Mouse (Mus musculus) monocyte, adult 2 months (primary cell): ENCODE results near the gene Ammecr1.

Experiments
- DNase-seq, 2 experiments: peaks; one replicate each; pipeline ENCODE4 v3.0.0; 2022; ENCODE audit warnings: low spot score in 2 of 2, low read depth in 1 of 2

The Ammecr1 gene

DNA sequence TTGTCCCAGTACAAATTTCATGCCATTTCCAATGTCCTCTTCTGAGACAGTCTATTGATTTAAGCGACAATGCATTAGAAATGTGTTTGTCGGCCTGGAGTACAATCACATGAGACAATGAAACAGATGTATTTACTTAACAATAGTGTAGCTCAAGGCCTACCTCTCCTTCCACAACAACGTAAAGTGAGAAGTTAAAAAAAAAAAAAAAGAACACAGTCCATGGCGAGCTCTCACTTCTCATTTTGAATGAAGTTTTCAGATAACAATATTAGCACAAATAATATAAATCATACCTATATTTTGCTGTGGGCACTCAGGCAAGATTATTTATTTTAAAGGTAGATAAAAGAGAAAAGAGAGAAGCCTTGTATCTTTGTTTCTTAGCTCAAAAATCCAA lies 49.8 kb downstream of the Ammecr1 start:
- no peak for DNase-seq

DNA sequence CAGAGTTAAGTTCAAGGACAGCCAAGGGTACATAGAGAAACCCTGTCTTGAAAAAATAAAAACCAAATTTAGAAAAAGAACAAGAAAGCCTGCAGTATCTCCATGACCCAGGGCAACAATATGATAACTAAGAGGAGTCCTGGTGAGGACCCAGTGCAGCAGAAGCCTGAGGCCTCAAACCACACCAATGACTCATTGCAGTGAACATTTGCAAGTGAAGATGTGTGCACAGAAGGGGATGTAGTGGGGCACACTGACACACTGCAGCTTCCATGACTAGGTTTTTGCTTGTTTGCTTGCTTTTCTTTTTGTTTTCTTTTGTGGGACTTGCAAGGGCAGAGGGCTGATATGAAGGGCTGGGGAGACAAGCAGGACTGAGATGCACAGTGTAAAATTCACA lies 52.3 kb downstream of the Ammecr1 start:
- no peak for DNase-seq

DNA sequence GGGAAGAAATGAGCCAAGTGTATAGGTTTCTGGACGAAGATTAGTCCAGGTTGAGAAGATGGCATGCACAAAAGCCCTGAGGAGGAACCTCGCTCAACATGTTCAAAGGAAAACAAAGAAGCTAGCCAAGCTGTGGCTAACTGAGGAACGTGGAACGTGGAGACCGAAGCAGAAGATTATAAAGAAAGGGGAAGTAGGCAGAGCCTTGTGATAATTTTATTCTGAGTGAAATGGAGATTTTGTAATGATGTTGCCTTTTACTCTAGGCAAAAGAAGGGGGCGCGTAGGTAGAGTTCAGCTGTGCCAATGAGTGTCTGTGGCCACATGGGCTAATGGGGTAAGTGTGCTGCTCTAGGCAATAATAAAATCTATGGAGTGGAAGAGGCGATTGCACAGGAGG lies 62.7 kb downstream of the Ammecr1 start:
- DNase-seq: no peak

DNA sequence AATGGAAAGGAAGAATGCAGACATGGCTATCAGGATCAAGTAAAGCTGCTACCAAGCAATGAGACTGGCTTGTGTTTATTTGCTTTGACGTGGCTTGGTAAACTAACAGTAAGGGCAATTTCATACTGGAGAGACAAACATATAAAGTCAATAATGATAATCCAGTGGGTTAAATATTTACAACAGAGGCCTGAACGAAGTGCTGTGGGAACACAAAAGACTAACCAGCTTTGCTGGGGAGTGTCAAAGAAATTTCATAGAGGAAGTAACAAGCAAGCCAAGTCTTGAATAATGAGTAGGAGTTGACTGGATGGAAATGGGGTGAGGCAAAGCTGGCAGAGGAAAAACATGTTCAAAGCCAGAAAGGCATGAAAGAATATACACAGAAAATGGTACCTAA lies 63.9 kb downstream of the Ammecr1 start:
- no peak for DNase-seq

DNA sequence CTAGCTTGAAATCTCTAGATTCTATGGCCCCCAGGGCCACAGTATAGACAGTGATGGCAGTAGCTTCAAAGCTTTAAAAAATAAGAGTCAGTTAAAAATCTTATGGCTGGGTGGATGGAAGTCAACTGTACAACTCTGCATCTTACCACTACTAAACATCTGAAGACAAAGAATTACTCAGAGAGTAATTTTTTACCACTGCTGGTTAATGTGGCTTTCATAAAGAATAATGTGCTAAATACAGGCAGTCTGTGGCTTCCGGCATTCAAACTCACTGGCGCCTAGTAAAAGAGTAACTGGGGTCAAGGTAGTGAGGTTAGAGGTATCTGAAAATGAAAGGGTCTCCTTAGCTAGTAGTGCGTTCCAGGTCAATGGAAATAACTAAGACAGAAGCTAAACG lies 64.6 kb downstream of the Ammecr1 start:
- DNase-seq: no peak

DNA sequence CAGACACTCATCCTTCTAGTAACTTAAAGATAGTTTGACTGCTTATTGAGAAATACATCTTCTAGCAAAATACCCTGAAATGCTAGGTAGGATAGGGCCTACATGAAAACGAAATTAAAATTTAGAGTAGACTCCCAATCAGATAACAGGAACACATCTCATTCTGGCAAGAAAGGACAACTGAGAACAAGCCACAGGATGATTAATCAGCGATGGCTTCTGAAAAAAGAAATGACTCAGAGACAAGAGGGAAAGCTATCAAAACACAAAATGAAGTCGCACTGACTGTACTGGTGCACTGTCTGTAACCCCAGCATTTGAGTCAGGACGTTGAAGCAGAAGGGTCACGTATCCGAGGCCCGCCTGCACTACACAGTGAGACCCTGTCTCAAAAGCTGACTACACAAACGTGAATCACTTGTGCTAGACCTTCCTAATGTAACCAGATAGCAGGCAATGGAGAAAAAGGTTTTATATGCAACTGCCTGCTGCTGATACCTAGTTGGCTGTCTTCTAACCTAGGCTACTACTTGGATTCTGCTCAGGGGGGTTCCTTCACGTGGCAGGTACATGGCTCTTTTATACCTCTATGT lies 68.1 kb downstream of the Ammecr1 start:
- no peak for DNase-seq

DNA sequence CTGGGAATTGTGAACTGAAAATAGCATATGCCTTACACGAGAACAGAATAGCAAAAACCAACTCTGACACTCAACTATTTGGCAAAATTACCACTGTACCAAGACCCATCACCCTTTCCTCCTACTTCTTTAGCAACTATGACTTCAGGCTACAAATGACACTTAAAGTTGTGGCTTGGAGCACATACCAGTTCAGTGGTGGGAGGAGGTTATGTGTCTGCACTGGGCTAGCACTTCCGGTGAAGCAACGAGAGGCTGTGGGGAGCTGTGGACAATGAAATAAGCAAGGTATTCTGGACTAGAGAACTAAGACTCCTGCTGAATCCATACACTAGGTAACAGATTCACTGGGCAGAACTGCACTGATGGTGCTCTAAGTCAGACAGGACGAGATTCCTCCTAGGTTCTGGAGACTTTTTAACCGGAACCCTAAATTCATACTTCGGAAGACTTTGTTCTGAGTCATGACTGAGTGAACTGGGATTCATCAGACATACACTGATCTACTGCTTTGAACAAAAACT lies 69.0 kb downstream of the Ammecr1 start:
- no peak for DNase-seq

DNA sequence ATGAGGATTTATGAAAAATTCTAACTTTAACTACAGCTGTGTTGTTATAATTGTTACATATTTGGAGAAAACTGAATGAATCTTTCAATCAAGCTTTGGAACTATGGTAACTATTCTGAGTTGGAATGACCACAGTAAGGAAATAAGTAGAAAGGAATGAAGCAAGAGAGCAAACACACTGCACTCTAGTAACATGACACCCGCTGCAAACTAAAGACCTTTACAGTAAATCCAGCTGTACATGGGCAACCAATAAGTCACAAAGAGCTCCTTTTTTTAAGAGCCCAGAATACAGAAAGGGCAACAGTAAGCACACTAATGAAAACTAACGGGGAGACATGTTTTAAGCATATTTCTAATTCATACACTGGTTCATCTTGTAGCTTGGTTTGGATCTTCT lies 71.2 kb downstream of the Ammecr1 start:
- DNase-seq: no peak

DNA sequence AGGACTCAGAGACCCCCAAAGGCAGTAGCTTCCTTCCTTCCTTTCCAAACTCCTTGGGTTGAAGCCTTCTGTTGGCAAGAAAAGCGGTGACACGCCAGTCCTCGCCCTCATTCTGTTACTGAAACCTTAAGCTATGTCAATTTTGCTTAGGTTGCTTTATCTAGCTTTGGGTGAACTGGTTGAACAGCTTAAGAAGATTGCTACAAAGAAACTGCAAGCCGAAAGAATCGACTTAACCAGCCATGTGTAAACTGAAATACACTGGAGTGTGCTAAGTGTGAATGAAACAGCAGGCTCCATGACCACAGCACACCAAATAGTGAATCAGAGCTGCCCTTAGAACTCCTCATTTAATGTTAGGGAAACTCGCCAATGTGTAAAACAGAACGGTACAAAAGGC lies 80.6 kb downstream of the Ammecr1 start:
- DNase-seq: no peak

DNA sequence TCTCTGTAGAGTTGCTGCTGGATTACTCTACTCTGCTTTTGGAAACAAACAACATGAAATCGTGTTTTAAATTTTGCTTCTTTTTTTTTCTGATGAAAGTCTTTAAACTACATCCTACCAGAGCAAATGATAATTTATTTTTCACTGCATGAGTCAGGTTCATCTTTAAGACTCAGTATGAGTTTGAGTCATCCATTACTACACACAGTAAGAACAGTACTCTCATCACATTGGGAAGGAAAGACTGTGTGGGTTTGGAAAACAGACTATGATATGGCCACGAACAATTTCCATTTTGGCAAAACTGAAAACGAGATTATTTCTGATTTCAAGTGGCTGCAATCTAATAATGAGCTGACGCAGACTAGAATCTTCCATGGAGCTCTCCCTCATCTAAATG lies 82.9 kb downstream of the Ammecr1 start:
- DNase-seq: no peak

DNA sequence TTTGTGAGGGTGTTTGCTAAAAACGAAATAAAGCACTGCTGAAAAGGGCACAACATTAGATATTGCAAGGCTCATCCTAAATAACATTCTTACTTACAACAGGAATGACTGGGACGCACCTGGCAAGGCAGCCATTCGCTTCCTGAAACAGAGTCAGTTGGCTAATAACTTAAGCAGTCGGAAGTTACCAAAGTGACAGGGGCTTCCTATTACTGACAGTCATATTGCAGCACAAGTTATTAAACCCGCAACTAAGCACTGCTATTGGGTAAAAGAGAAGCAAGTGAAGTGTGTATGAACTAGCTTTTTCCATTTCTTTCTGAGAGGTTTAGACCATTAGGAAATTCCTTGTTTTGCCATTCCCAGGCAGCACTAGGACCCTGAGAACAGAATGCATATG lies 84.3 kb downstream of the Ammecr1 start:
- no peak for DNase-seq

DNA sequence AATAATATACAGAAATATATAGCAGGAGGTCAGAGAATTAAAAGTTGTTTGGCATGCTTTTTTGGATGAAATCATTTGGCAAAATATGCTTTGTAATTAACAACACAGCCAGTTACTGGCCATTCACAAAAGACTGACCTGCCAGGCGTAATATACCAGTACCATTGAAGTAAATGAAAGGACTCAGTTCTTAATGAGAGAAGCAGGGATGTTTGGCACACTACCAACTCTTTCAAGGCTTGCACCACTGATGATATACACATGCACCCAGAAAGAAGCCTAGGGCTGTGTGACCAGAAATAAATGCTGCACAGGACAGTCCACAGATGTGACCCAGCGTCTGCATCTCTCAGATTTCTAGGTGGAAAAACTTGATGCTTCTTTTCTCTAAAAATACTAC lies 96.7 kb downstream of the Ammecr1 start:
- DNase-seq: no peak

DNA sequence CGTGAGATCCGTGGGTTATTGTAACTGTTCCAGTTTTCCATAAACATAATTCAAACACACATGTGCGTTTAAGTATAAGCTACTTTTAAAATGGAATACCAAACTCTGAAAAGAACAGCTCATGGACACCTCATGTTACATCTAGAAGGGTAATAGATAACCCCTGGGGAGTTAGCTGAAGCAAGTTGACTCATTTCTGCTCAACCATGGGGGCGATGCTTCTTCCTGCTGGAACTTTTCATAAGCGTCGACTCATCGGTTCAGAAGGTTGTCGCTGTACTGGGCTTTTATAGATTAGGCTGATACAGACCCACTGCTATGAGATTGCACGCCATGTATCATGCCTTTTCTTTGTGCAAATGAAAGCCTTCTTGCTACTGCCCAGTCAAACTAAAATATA lies 118.5 kb downstream of the Ammecr1 start:
- DNase-seq: no peak

DNA sequence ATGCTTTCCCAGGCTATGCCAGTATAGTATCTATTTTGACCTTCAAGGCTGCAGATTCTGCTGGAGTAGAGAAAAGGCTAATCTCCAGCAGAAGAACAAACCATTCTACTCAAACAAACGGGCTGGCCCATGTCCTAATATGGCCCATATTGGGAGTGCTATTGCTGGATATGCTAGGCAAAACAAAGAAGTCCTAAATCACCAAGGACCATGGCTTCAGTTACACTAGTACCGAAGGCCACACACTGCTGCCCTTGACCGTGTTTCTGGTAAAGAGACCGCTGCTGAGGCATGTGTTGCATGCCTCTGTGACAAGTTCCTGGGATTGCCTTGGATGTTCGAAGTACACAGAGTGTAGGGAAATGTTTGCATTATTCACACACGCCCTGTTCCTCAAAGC lies 120.3 kb downstream of the Ammecr1 start:
- DNase-seq: no peak

DNA sequence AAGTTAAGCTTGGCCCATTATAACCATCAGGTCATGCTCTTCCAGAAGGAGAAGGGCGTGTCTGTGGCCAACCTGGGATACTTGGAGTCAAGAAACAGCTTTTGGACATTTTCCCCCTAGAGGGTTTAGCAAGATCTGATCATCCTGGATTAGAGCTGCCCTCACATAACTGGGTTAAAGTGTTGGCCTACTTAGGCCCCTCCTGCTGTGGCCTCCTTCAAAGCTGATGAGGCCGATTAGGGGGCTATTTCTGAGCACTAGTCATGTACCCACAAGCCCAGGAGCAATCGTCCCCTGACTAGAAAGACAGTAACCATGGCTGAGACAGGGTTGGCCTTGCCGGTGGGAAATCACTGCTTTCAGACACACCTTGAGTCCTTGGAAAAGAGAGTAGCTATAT lies 124.6 kb downstream of the Ammecr1 start:
- no peak for DNase-seq

DNA sequence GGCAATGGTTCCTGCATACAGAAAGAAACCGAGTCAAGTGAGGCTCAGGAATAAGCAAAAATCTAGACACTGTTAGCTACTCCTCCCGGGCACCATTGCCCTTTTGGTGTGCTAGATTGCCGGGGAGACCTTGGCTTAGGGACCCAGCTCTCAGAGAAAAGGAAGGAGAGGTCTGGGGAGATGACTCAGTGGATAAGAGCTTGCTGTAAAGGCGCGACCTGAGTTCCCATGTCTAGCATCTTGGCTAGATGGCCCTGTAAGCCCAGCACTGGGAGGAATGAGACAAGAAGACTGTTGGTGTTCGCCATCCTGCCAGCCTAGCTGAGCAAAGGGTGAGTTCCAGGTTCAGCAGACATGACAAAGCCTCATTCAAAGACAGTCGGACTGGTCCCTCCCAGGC lies 127.1 kb downstream of the Ammecr1 start:
- DNase-seq: no peak

DNA sequence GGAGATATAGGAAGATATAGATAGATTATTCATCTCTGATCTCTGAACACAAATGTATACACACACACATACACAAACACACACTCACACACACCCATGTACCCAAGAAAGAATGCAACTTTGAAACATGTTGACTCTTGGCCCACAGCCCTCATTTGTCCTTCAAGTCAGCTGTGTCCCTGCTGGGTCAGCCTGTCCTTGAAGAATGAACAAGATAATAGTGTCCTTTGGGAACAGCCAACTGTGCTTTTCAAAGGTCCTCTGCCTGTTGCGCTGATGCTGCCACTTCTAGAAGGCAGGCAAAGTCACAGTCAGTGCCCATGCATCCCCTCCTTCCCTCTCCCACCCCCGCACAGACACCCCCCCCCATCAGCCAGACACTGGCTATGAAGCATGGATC lies 127.7 kb downstream of the Ammecr1 start:
- DNase-seq: no peak

DNA sequence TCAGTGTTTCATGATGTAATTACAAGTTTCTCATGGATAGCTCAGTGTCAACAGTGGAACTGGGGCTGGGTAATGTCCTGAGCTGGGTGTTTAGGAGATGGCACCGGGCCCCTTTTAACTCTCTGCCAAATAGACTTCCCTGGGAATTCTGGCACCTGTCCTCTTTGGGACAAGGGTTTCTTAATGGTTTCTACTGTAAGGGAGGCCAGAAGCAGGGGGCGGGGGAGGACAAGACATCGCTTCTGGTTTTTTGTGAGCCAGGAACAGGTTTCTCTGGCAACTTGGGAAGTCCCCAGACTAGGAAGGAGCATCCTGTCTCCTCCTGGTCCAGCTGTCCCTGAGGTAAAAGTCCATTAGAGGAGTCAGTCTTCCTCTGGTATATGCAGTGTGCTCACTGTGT lies 129.2 kb downstream of the Ammecr1 start:
- DNase-seq: no peak

DNA sequence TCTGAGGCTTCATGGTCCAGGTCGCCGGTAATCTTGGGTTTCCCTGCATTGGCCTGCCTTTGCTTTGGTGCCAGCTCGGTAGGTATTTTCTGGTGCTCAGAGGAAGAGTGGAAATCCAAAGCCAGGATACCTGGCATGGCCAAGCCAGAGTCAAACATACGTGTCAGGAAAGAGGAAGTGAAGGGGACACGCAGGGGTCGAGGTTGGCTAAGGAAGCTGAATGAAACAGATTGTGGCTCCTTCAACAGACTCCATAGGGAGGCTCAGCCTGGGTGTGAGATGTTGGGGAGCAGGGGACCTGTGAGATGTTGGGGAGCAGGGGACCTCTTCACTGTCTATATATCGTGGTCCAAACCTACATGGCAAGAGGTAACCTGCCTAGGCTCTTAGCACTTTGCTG lies 130.1 kb downstream of the Ammecr1 start:
- no peak for DNase-seq

DNA sequence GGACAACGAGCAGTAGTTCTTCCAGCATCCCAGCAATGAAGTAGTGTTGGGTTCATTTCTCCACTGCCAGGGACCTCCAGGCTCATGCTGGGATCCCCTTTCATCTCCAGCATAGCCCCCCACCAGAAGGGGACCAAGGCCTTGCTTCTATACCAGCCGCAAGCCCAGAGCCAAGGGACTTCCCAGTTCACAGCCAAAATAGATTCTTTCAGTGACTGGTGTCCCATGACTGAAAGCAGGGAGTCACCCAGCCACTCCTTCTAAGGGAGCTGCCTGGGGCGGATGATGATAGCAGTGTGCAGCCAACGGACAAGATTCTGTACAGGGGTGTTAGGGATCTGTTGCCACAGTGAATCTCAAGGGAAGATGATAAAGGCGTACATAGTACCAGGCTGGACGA lies 131.7 kb downstream of the Ammecr1 start:
- DNase-seq: no peak

DNA sequence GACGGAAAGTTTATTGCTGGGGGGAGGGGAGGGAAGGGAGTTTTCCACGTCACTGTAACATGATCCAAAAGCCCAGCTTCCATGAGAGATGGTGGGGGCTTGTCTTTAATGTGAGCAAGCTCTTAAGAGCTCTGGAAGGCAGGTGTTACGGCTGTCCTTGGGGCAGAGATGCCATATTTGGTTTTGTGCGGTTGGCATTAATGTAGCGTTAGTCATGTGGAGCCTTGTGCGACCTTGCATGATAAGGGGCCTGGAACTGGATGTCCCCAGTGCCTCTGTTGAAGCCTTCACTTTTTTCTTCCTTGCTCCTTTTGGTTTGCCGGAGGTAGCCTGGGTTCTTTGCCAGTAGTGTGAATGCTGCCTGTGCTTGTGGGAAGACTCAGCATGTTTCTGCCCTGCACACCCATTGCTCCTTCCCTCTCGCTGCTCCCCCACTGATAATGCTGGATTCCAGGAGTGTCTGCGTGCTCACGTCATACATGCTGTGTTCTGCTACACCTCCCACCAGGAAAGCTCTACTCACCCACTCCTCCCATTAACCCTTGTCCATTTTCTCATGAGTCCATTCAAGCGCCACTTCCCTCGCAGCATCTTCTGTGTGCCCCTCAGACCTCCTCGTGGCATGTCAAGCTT lies 133.2 kb downstream of the Ammecr1 start:
- no peak for DNase-seq

DNA sequence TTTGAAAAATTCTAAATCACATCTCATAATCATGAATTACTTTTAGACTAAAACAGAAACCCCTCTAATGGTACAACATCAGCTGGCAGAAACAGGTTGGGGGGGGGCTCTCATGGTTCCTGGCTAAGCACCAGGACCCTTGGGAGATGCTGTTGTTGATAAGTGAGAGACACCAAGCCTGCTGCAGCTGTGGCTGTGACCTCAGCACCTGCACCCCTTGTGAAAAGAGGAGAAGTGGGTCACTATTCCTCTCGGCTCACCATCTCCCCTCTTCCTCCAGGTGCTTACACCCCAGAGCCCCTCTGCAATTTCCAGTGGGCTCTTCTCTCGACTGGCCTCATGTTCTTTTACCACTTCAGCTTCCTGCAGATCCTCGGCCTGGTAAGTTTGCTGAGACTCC lies 134.3 kb downstream of the Ammecr1 start:
- DNase-seq: no peak

DNA sequence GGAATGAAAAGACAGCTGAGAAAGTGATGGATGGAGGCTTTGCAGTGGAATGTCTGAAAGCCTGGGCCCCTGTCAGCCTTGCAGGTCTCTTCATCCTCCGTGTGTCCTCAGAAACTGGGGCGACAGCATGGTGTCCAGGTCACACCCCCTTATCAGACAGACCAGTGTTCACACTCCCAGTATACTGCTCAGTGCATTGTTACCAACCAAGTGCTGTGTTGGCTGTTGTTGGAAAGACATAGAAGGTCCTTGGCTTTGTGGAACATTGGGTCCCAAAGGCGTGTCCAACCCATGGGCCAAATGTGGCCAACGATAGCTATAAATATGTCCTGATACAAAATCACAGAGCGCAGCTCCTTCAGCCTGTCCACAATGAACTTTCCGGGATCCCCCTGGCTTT lies 136.0 kb downstream of the Ammecr1 start:
- no peak for DNase-seq
